Mouse (Mus musculus) cerebellum, postnatal 36 days (tissue): ENCODE measurements around the gene Inhbb.

ENCODE experiments used
- DNase-seq, 2 experiments: peaks; one replicate each; pipeline ENCODE4 v3.0.0; 2021 to 2022; ENCODE audit warnings: mixed read lengths in 2 of 2

Inhbb gene

GRCm38 (mm10) chr1:119421576-119422421 lies at the start of gene Inhbb:
Inhbb (minus strand) TSS chr1:119422248.
- peak; percentile 29 to 33 for DNase-seq

GRCm38 (mm10) chr1:119463386-119463785 lies 41.3 kb upstream of the Inhbb start:
- DNase-seq, result peak; percentile 26 to 32

GRCm38 (mm10) chr1:119460062-119460461 lies 38.0 kb upstream of the Inhbb start:
- no peak for DNase-seq

GRCm38 (mm10) chr1:119457993-119458605 lies 36.1 kb upstream of the Inhbb start:
- DNase-seq, result peak; percentile 55 to 61

GRCm38 (mm10) chr1:119457528-119457855 lies 35.4 kb upstream of the Inhbb start:
- DNase-seq, result no peak

GRCm38 (mm10) chr1:119456671-119457527 lies 34.9 kb upstream of the Inhbb start:
- no peak for DNase-seq

GRCm38 (mm10) chr1:119453731-119454130 lies 31.7 kb upstream of the Inhbb start:
- DNase-seq, result peak; percentile 32 to 35

GRCm38 (mm10) chr1:119451417-119451816 lies 29.4 kb upstream of the Inhbb start:
- DNase-seq, result no peak

GRCm38 (mm10) chr1:119450651-119451345 lies 28.8 kb upstream of the Inhbb start:
- no peak for DNase-seq

- no peak for DNase-seq
These were observed 24.8 kb upstream of the Inhbb start for GRCm38 (mm10) chr1:119446753-119447283.

GRCm38 (mm10) chr1:119443591-119444350 lies 21.7 kb upstream of the Inhbb start:
- no peak for DNase-seq

GRCm38 (mm10) chr1:119442901-119443300 lies 20.9 kb upstream of the Inhbb start:
- no peak for DNase-seq

GRCm38 (mm10) chr1:119438105-119438637 lies 16.1 kb upstream of the Inhbb start:
- no peak for DNase-seq

GRCm38 (mm10) chr1:119437401-119437800 lies 15.4 kb upstream of the Inhbb start:
- no peak for DNase-seq

- no peak for DNase-seq
These were observed 2.3 kb upstream of the Inhbb start for GRCm38 (mm10) chr1:119424141-119424860.

- peak; percentile 29 to 30 for DNase-seq
These were observed 1.5 kb upstream of the Inhbb start for GRCm38 (mm10) chr1:119423510-119423909.

GRCm38 (mm10) chr1:119422460-119423015 lies 490 bp upstream of the Inhbb start:
- no peak for DNase-seq

- peak in 1 of 2 experiments; percentile 16 for DNase-seq
These were observed 968 bp downstream of the Inhbb start for GRCm38 (mm10) chr1:119420984-119421575.

GRCm38 (mm10) chr1:119420189-119420983 lies 1.7 kb downstream of the Inhbb start:
- DNase-seq, result peak; percentile 6 to 12
